Mouse (Mus musculus) bone marrow macrophage, adult 2 months (primary cell): Measurements from ENCODE around the gene Nobox. TPM values are rescaled to one million over a fixed set of nuclear protein-coding genes. Genes with fewer than 3 reads are reported as not detected.

Experiments used
- H3K27ac ChIP-seq: 2 replicates; pipeline ENCODE4 v1.5.1; 2012; ENCODE audit warnings: low read depth, low read length; ENCODE audit not compliant: insufficient read depth
- H3K4me1 ChIP-seq: 2 replicates; pipeline ENCODE4 v1.6.1; 2012; ENCODE audit warnings: low read length; ENCODE audit not compliant: control insufficient read depth, insufficient read depth
- H3K4me3 ChIP-seq: 2 replicates; pipeline ENCODE4 v1.5.1; 2012; ENCODE audit warnings: mild to moderate bottlenecking, low read length, moderate library complexity; ENCODE audit not compliant: insufficient read depth
- CTCF ChIP-seq: IDR thresholded peaks from 2 replicates; pipeline ENCODE4 v1.5.1; 2012; ENCODE audit warnings: low read depth, mild to moderate bottlenecking, low read length, moderate library complexity
- POLR2A ChIP-seq: IDR thresholded peaks from 2 replicates; pipeline ENCODE4 v1.6.1; 2012; ENCODE audit warnings: mild to moderate bottlenecking, low read depth, low read length, borderline replicate concordance
- polyA plus RNA-seq: library from polyadenylated mRNA; stranded (reverse); fragments of >200 nt; gene quantifications from 2 replicates; pipeline ENCODE4 v1.2.4, GENCODE M21; 2012; ENCODE audit not compliant: missing spikeins, insufficient read depth, insufficient read length

Gene Nobox
- polyA plus RNA-seq, 1 experiment, result not detected

- Histone ChIP-seq H3K4me1 (no peaks in the 10 kb centered on the region), H3K4me3 (no peak overlapping the region), H3K27ac (no peak overlapping the region)
- TF ChIP-seq POLR2A (no peak), CTCF (no peak)
These were observed 24.1 kb upstream of the Nobox start for GRCm38 (mm10) chr6:43333479-43333878.

- no peak for TF ChIP-seq POLR2A
- no peak for TF ChIP-seq CTCF
- no peaks in the 10 kb centered on the region for H3K4me1 ChIP-seq
- no peak overlapping the region for H3K4me3 ChIP-seq
- H3K27ac ChIP-seq, result no peak overlapping the region
These were observed 3.8 kb upstream of the Nobox start for GRCm38 (mm10) chr6:43312961-43313656.

- no peak overlapping the region for H3K27ac ChIP-seq
- H3K4me1 ChIP-seq, result no peaks in the 10 kb centered on the region
- no peak overlapping the region for H3K4me3 ChIP-seq
- TF ChIP-seq POLR2A (no peak), CTCF (no peak)
These were observed 3.2 kb upstream of the Nobox start for GRCm38 (mm10) chr6:43312546-43312945.

GRCm38 (mm10) chr6:43310071-43310470 is 717 bp upstream of the Nobox start:
- Histone ChIP-seq H3K4me1 (no peaks in the 10 kb centered on the region), H3K4me3 (no peak overlapping the region), H3K27ac (no peak overlapping the region)
- TF ChIP-seq POLR2A, result no peak
- TF ChIP-seq CTCF, result no peak

- TF ChIP-seq CTCF (no peak), POLR2A (no peak)
- Histone ChIP-seq H3K4me1 (no peaks in the 10 kb centered on the region), H3K4me3 (no peak overlapping the region), H3K27ac (no peak overlapping the region)
These were observed 11.9 kb downstream of the Nobox start for GRCm38 (mm10) chr6:43297508-43297850.

GRCm38 (mm10) chr6:43296798-43297507 is 12.4 kb downstream of the Nobox start:
- Histone ChIP-seq H3K27ac (no peak overlapping the region), H3K4me3 (no peak overlapping the region), H3K4me1 (no peaks in the 10 kb centered on the region)
- TF ChIP-seq POLR2A (no peak), CTCF (no peak)

GRCm38 (mm10) chr6:43295908-43296307 is 13.4 kb downstream of the Nobox start:
- Histone ChIP-seq H3K27ac (no peak overlapping the region), H3K4me3 (no peak overlapping the region), H3K4me1 (no peaks in the 10 kb centered on the region)
- TF ChIP-seq CTCF (no peak), POLR2A (no peak)

- no peaks in the 10 kb centered on the region for H3K4me1 ChIP-seq
- no peak overlapping the region for H3K27ac ChIP-seq
- H3K4me3 ChIP-seq, result no peak overlapping the region
These were observed 16.2 kb downstream of the Nobox start for GRCm38 (mm10) chr6:43293175-43293574.

GRCm38 (mm10) chr6:43292471-43293076 is 16.8 kb downstream of the Nobox start:
- Histone ChIP-seq H3K4me3 (no peak overlapping the region), H3K4me1 (no peaks in the 10 kb centered on the region), H3K27ac (no peak overlapping the region)
- no peak for TF ChIP-seq POLR2A

More at GRCm38 (mm10) chr6:43293175-43293574, 16.2 kb downstream of the Nobox start:
- no peak for TF ChIP-seq CTCF
- TF ChIP-seq POLR2A, result no peak

- H3K27ac ChIP-seq, result no peak overlapping the region
- H3K4me3 ChIP-seq, result no peak overlapping the region
- H3K4me1 ChIP-seq, result no peaks in the 10 kb centered on the region
- no peak for TF ChIP-seq POLR2A
- TF ChIP-seq CTCF, result no peak
These were observed 17.3 kb downstream of the Nobox start for GRCm38 (mm10) chr6:43292041-43292440.
